Mouse (Mus musculus): ENCODE data around the gene Kdm2a. TPM values are rescaled to one million over a fixed set of nuclear protein-coding genes. Genes with fewer than 3 reads are reported as not detected.

Gene Kdm2a
- polyA plus RNA-seq, 1 experiment from 2014 or later: 40.9 TPM

- H3K36me3 ChIP-seq: peaks cover 72% of the 10 kb centered on the region
These were observed 48.6 kb downstream of the Kdm2a start for GRCm38 (mm10) chr19:4349455-4349854.

GRCm38 (mm10) chr19:4346479-4346878, 51.6 kb downstream of the Kdm2a start:
- Histone ChIP-seq H3K4me2 (no peak overlapping the region), H3K27ac (no peak overlapping the region), H3K9me3 (no peaks in the 10 kb centered on the region), H3K27me3 (no peaks in the 10 kb centered on the region), H3K36me3 (peaks cover 84% of the 10 kb centered on the region), H3K4me3 (no peak overlapping the region), H3K4me1 (no peaks in the 10 kb centered on the region), H3K9ac (no peak overlapping the region)
- 69% methylated on average over 1 of the region's 1 CpGs for WGBS
- no peak for ATAC-seq (ENCODE audit: borderline replicate concordance, extremely low read depth, low FRiP score, low TSS enrichment)

More at GRCm38 (mm10) chr19:4349455-4349854, 48.6 kb downstream of the Kdm2a start:
- no peak overlapping the region for H3K4me3 ChIP-seq
- H3K27me3 ChIP-seq: no peaks in the 10 kb centered on the region
- no peak overlapping the region for H3K9ac ChIP-seq
- no peaks in the 10 kb centered on the region for H3K9me3 ChIP-seq
- no peak for ATAC-seq (ENCODE audit: borderline replicate concordance, extremely low read depth, low FRiP score, low TSS enrichment)
- WGBS: 86% methylated on average over 2 of the region's 2 CpGs
- H3K4me1 ChIP-seq: no peaks in the 10 kb centered on the region
- H3K27ac ChIP-seq: no peak overlapping the region
- H3K4me2 ChIP-seq: no peak overlapping the region

GRCm38 (mm10) chr19:4338162-4338561, 59.9 kb downstream of the Kdm2a start:
- Histone ChIP-seq H3K4me3 (no peak overlapping the region), H3K27ac (no peak overlapping the region), H3K9ac (no peak overlapping the region), H3K9me3 (no peaks in the 10 kb centered on the region), H3K36me3 (peaks cover 44% of the 10 kb centered on the region), H3K27me3 (no peaks in the 10 kb centered on the region), H3K4me2 (no peak overlapping the region), H3K4me1 (peaks cover 9% of the 10 kb centered on the region)
- no peak for ATAC-seq (ENCODE audit: borderline replicate concordance, extremely low read depth, low FRiP score, low TSS enrichment)
- 26% methylated on average over 2 of the region's 2 CpGs for WGBS

GRCm38 (mm10) chr19:4333791-4334190, 64.3 kb downstream of the Kdm2a start:
- H3K4me3 ChIP-seq: peak overlapping the region; percentile 57
- no peaks in the 10 kb centered on the region for H3K9me3 ChIP-seq
- H3K27me3 ChIP-seq: no peaks in the 10 kb centered on the region
- H3K36me3 ChIP-seq: peaks cover 27% of the 10 kb centered on the region
- H3K9ac ChIP-seq: peak overlapping the region; percentile 54
- peak overlapping the region; percentile 88 for H3K27ac ChIP-seq
- H3K4me2 ChIP-seq: peak overlapping the region; percentile 77
- peak; percentile 99 for ATAC-seq (ENCODE audit: borderline replicate concordance, extremely low read depth, low FRiP score, low TSS enrichment)
- H3K4me1 ChIP-seq: peaks cover 21% of the 10 kb centered on the region
- WGBS: under 1% methylated on average over 16 of the region's 16 CpGs

- peak overlapping the region; percentile 54 for H3K9ac ChIP-seq
- H3K4me1 ChIP-seq: peaks cover 21% of the 10 kb centered on the region
- H3K27ac ChIP-seq: peak overlapping the region; percentile 88
- peaks cover 31% of the 10 kb centered on the region for H3K36me3 ChIP-seq
- no peaks in the 10 kb centered on the region for H3K9me3 ChIP-seq
- peak overlapping the region; percentile 77 for H3K4me2 ChIP-seq
- peak; percentile 13 for ATAC-seq (ENCODE audit: borderline replicate concordance, extremely low read depth, low FRiP score, low TSS enrichment)
- WGBS: 1% methylated on average over 13 of the region's 13 CpGs
- peak overlapping the region; percentile 57 for H3K4me3 ChIP-seq
- no peaks in the 10 kb centered on the region for H3K27me3 ChIP-seq
These were observed 64.8 kb downstream of the Kdm2a start for GRCm38 (mm10) chr19:4333100-4333775.

- Histone ChIP-seq H3K9ac (peak overlapping the region; percentile 54), H3K27ac (peak overlapping the region; percentile 88), H3K4me1 (peaks cover 21% of the 10 kb centered on the region), H3K27me3 (no peaks in the 10 kb centered on the region), H3K36me3 (peaks cover 33% of the 10 kb centered on the region), H3K4me2 (peak overlapping the region; percentile 77), H3K4me3 (peak overlapping the region; percentile 57), H3K9me3 (no peaks in the 10 kb centered on the region)
- ATAC-seq (ENCODE audit: borderline replicate concordance, extremely low read depth, low FRiP score, low TSS enrichment): no peak
- 0% methylated on average over 4 of the region's 4 CpGs for WGBS
These were observed 65.4 kb downstream of the Kdm2a start for GRCm38 (mm10) chr19:4332653-4333052.

- Histone ChIP-seq H3K27ac (no peak overlapping the region), H3K9me3 (no peaks in the 10 kb centered on the region), H3K9ac (no peak overlapping the region), H3K4me3 (no peak overlapping the region), H3K27me3 (no peaks in the 10 kb centered on the region), H3K36me3 (peaks cover 47% of the 10 kb centered on the region), H3K4me1 (peaks cover 21% of the 10 kb centered on the region), H3K4me2 (no peak overlapping the region)
- no peak for ATAC-seq (ENCODE audit: borderline replicate concordance, extremely low read depth, low FRiP score, low TSS enrichment)
- WGBS: 80% methylated on average over 3 of the region's 3 CpGs
These were observed 66.8 kb downstream of the Kdm2a start for GRCm38 (mm10) chr19:4331273-4331672.

- Histone ChIP-seq H3K9ac (no peak overlapping the region), H3K4me3 (no peak overlapping the region), H3K27me3 (no peaks in the 10 kb centered on the region), H3K4me2 (no peak overlapping the region), H3K9me3 (no peaks in the 10 kb centered on the region), H3K4me1 (peaks cover 21% of the 10 kb centered on the region), H3K27ac (no peak overlapping the region), H3K36me3 (peaks cover 54% of the 10 kb centered on the region)
- WGBS: 75% methylated on average over 2 of the region's 2 CpGs
- no peak for ATAC-seq (ENCODE audit: borderline replicate concordance, extremely low read depth, low FRiP score, low TSS enrichment)
These were observed 67.5 kb downstream of the Kdm2a start for GRCm38 (mm10) chr19:4330603-4331002.

GRCm38 (mm10) chr19:4328737-4329304, 69.3 kb downstream of the Kdm2a start:
- Histone ChIP-seq H3K9ac (no peak overlapping the region), H3K4me2 (no peak overlapping the region), H3K4me1 (peaks cover 12% of the 10 kb centered on the region), H3K9me3 (no peaks in the 10 kb centered on the region), H3K27ac (no peak overlapping the region), H3K4me3 (no peak overlapping the region), H3K27me3 (no peaks in the 10 kb centered on the region), H3K36me3 (peaks cover 68% of the 10 kb centered on the region)
- 92% methylated on average over 8 of the region's 8 CpGs for WGBS
- no peak for ATAC-seq (ENCODE audit: borderline replicate concordance, extremely low read depth, low FRiP score, low TSS enrichment)

GRCm38 (mm10) chr19:4326881-4327280, 71.2 kb downstream of the Kdm2a start:
- no peaks in the 10 kb centered on the region for H3K27me3 ChIP-seq
- ATAC-seq (ENCODE audit: borderline replicate concordance, extremely low read depth, low FRiP score, low TSS enrichment): no peak
- no peak overlapping the region for H3K9ac ChIP-seq
- H3K27ac ChIP-seq: no peak overlapping the region
- WGBS: 69% methylated on average over 1 of the region's 1 CpGs
- no peaks in the 10 kb centered on the region for H3K9me3 ChIP-seq
- H3K4me2 ChIP-seq: no peak overlapping the region
- peaks cover 2% of the 10 kb centered on the region; the same call in 1 of the 2 replicates for H3K4me1 ChIP-seq
- peaks cover 84% of the 10 kb centered on the region for H3K36me3 ChIP-seq
- no peak overlapping the region for H3K4me3 ChIP-seq

GRCm38 (mm10) chr19:4326106-4326505, 72.0 kb downstream of the Kdm2a start:
- H3K36me3 ChIP-seq: peaks cover 89% of the 10 kb centered on the region
- H3K27me3 ChIP-seq: no peaks in the 10 kb centered on the region
- no peak overlapping the region for H3K4me3 ChIP-seq
- no peak overlapping the region for H3K27ac ChIP-seq
- H3K9ac ChIP-seq: no peak overlapping the region
- no peaks in the 10 kb centered on the region for H3K4me1 ChIP-seq
- ATAC-seq (ENCODE audit: borderline replicate concordance, extremely low read depth, low FRiP score, low TSS enrichment): no peak
- WGBS: 77% methylated on average over 3 of the region's 3 CpGs
- no peak overlapping the region for H3K4me2 ChIP-seq
- no peaks in the 10 kb centered on the region for H3K9me3 ChIP-seq

GRCm38 (mm10) chr19:4322134-4322533, 76.0 kb downstream of the Kdm2a start:
- ATAC-seq (ENCODE audit: borderline replicate concordance, extremely low read depth, low FRiP score, low TSS enrichment): no peak
- WGBS: 84% methylated on average over 3 of the region's 3 CpGs
- Histone ChIP-seq H3K36me3 (peaks cover 94% of the 10 kb centered on the region), H3K4me3 (no peak overlapping the region), H3K4me1 (no peaks in the 10 kb centered on the region), H3K4me2 (no peak overlapping the region), H3K9me3 (no peaks in the 10 kb centered on the region), H3K9ac (no peak overlapping the region), H3K27ac (no peak overlapping the region), H3K27me3 (no peaks in the 10 kb centered on the region)

Measured in lung, embryonic 15.5 days (tissue).